Mouse (Mus musculus) urinary bladder, postnatal 10 days (tissue): ENCODE data around the gene Nup107.
A peak's percentile ranks its signal among the peaks of the same experiment; 100 is the strongest.
"Not testable (repeated sequence)": the region's sequence is repeated elsewhere in the genome, so short reads cannot be mapped to it uniquely, and the experiment has no call there.

Experiments
- DNase-seq: peaks from one replicate; pipeline ENCODE4 v3.0.0; 2022; ENCODE audit warnings: low spot score

Nup107 gene

DNA sequence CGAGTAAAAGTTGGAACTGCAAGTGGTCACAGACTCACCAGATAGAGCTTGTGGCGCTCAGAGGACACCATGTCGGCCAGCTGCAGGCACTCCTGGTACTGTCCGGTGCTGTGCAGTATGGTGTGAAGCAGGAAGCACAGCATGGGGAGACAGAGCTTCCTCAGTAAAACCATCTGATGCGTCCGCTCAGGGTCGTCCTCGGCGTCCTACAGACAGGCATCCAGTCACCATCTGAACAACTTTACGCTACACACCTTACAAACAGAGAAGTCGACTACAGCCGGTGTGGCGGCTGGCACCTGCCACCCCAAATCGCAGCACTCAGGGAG lies 41.3 kb downstream of the Nup107 start:
- DNase-seq: no peak

DNA sequence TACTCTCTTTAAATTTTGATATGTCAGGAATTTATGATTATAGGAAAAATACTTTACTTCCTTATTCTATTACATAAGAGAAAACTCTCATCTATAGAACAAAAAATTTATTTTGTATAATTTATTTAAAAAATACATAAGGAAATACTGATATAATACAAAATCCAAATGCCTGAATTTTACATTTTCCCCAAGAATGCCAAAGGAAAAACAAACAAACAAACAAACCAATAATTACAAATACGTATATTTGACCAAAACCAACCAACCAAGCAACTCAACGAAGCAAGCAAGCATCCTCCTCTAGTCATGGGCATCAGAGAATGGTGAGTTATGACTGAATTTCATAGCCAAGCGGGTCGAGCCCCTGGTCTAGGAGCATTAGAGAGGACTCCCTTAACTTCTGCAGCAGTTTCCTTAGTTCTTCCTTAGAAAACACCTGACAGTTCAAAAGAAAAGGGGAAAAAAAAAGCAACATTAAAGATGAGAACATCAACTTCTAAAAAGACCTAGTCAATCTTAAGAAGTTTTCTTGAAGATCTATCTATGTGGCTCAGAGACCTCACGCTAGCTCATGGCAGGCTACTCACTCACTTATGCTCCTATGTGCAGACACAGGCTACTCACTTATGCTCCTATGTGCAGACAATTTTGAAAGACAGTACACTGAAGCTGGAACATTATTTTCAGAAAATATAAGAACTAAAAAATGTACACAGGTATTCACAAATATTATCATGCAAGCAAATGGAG lies 41.8 kb downstream of the Nup107 start:
- no peak for DNase-seq

DNA sequence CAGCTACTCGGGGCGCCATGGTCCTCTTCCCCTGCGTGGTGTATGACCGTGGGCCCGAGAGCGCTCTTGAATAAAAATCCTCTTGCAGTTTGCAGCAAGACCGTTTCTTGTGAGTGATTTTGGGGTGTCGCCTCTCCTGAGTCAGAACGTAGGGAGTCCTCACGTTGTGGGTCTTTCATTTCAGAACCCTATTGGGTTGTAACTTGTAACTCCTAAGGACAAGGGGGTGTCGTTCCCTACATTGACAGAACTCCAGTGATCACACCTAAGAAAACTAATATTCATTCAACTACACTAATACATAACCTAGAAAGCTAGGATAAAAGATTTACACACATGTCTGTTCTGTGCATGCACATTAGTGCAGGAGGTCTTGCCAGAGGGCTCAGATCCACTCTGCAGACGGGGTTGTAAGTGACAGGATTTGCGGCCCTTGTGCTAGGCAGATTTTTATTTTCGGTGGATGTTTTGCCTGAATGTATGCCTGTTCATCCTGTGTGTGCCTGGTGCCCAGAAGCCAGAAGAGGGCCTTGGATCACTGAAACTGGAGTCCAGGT lies 42.6 kb downstream of the Nup107 start:
- DNase-seq: no peak

DNA sequence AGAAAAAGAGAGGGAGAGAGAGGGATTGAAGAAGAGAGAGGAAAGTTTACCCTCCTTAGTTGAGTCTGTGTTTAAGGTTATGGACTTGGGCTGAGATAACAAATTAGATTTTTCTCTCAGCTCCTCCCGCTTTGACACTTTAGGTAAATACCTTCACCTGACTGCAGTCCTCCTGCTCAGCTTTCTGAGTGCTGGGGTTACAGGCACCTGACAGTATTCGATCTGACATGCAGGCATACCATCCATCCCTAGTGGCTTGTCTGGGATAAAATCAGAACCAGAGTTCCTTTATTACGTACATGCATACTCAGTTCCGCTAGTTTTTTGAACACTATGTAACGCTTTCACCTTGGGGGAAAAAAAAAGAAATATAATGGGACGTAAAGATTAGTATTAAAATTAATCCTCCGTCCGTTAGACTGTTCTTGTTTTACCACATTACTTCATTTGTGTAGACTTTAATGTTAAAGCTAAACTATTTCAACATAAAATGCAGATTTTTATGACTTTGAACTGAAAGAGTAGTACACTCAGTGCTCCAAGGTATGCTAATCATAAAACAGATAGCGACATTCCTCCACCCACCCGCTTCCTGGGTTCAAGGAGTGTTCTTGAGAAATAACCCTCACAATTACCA lies 43.3 kb downstream of the Nup107 start:
- no peak for DNase-seq

DNA sequence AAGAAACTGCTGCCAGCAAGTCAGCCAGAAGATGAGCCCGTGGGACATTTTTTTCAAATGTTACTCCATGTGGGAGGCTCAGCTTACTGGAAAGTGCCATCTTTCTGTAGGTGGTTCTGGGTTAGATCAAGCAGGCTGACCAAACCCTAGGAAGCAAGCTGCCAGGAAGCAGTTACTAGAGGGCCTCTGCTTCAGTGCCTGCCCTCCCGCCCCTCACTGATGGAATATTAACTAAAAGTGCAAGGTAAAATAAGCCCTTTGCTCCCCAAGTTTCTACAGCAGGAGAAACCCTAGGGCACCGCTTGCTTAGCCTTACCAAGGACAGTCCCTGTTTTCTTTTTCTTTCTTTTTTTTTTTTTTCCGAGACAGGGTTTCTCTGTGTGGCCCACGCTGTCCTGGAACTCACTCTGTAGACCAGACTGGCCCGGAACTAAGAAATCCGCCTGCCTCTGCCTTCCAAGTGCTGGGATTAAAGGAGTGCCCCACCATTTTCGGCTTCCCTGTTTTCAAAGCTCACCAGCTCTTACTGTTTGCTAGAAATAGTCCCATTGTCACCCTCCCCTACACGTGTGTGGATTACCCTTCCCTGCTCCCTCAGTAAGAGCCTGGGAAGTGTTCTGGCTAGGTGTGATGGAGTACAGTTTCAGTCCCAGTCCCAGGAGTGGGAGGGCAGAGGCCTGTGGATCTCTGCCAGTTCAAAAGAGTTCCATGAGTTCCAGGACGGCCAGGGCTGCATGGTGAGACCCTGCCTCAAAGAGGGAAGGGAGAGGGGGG lies 44.0 kb downstream of the Nup107 start:
- no peak for DNase-seq

DNA sequence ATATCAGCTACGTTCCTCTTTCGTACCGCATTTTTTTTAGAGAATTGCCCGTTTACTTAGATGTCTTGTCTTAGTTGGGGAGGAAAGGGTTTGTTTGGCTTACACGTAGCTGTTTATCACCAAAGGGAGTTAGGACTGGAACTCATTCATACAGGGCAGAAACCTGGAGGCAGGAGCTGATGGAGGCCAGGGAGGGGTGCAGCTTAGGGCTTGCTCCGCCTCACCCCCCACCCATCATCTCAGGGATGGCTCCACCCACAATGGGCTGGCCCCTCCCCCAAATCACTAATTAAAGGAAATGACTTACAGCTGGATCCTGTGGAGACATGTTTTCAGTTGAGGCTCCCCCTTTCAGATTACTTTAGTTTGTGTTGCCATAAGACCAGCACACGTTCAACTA lies 44.8 kb downstream of the Nup107 start:
- DNase-seq: no peak

DNA sequence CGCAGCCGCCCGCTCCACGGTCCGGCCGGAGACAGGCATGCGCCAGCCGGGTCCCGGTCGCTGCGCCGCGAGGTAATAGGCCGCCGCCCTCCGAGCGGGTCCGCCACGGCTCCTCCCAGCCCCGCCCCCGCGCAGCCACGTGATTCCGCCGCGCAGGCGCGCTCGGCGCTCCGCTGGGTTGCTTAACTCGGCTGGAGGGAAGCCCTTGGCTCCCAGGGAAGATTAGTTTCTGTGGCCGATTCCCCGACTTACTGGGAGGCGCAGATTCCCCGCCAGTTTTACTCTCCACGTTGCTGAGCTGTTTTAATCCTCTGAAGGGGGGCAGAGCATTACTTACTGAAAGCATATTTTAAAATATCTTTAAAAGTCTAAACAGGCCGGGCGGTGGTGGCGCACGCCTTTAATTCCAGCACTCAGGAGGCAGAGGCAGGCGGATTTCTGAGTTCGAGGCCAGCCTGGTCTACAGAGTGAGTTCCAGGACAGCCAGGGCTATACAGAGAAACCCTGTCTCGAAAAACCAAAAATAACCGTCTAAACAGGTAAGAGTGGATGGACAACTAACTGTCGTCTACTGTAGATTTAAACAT lies 46.1 kb downstream of the Nup107 start, which contains the start of gene Slc35e3:
Slc35e3 (minus strand) TSS at position 69 of the 587 bp plus-strand sequence.
- DNase-seq: peak; percentile 91

DNA sequence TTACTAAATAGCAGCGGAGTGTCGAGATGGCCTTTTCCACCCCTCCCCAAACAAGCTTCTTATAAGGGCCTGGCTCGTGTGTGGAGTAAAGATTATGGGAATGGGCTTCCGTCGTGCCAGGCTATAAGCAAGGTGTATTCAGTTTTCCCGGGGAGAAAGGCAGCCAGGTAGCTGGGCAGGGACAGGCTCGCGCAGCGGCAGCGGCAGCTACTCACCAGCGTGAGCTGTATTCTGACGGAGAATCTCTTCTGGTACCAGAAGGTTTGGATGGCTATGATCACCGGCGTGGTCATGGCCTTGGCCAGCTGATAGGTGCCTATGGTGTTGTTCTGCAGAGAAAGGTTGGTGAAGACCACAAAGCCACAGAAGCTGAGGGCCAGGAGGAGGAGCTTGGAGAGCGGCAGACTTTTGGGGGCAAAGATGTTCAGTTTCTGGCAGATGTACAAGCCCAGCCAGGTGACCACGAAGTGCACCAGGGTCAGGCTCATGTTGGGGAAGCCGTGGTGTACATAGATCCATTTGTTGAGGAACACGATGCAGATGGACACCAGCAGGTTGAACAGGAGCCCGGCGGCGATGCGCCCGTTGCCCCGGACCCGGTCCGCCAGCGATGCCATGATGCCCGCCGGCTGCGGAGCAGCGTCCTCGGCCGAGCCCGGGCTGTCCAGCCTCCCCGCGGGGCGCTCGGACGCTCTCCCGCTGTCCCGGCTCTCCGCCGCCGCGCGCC lies 46.8 kb downstream of the Nup107 start:
- not testable (repeated sequence) for DNase-seq

DNA sequence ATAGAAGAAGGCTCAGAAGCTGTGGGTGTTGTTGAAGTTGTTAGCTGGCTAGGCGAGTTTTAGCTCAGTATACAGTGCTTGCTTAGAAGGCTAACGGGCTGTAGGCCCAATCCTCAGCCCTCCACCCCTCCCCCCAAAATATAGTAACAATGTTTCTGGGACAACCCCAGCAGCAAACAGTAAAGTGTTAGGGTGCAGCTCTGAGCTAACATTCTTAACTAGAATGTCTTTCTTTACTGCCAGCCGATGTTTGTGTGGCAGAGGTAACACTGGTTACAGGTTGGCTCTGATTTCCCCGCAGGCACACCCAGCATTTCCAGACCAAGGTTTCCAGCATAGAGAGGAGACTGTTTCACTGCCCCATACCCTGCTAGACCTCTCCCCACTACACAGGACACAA lies 48.6 kb downstream of the Nup107 start:
- DNase-seq: no peak

DNA sequence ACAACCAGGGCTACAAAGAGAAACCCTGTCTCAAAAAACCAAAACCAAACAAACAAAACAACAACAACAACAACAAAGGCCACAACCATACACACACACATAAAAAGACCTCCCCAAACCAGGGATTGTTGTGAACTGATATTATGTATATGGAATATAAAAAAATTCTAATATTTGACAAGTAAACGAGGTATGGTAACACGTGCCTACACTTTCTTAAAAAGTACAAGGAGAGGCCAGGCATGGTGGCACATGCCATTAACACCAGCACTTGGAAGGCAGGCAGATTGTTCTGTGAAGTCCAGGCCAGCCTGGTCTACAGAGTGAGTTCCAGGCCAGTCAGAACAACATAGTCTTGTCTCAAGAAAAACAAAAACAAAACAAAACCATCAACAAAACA lies 49.3 kb downstream of the Nup107 start:
- DNase-seq: no peak

DNA sequence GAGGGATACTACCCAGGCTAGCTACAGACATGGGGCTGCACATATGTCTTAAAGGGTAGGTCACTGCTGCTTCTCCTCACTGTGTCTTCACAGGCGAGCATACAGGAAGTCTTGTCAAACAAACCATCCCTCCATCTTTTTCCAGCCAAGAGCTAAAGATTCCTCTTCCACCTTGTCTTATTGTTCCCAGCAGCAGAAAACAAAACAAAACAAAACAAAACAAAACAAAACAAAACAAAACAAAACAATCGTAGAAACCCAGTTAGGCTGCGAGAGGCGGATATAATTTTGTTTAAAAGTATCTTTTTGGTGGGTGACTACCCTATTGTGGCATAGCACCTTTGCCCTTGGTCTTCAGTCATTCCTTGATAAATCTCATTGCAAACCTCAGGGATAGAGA lies 49.9 kb downstream of the Nup107 start:
- DNase-seq: no peak

DNA sequence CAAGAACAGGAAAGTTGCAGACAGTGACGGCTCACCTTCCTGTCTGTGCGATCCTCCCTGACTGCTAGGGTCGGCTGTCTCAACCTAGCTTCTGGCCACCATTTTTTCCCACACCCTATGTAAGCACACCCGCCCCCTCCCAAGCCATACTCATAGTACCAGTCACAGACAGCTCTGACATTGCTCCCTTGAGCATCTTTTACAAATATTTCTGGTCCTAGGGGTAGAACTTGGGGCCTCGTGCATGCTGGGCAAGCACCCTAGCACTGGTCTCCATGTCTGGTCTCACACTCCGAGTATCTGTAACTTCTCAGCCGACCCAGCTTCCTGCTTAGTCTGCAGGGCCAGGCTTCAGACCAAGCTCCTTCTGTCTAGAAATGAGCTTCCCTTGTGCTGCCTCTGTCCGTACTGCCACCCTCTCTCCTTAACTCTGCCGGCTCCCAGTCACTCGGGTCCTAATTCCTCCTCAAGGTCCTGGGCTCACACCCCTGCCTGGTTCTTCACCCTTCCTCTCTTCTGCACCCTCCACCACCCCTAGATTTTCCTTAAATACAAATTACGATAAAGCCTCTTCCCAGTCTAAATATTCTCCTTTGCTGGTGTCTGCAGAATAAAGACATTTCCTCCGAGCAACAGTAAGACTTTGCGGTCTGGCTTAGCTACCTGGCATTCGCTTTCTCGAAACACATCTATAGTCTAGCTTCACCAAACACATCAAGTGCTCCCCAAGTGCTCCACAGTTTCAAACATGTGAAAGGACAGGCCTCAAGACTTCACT lies 50.6 kb downstream of the Nup107 start:
- no peak for DNase-seq

DNA sequence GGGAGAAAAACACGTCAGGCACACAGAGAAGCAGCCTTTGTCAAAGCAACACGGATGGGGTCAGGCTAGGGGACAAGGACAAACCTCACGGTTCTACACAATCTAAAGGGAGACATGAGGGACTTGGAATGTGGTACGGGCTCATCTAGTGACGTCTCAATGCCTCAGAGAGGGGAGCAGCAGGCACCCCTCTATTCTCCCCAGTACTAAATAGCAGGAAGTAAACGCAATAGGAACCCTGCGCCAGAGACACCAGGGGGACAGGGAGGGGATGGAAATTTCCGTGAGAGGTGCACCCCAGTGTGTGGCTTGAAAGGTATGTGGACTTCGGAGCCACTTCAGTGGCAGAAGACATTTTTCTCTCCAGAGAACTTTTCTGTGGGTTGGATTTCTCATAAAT lies 51.6 kb downstream of the Nup107 start:
- no peak for DNase-seq

DNA sequence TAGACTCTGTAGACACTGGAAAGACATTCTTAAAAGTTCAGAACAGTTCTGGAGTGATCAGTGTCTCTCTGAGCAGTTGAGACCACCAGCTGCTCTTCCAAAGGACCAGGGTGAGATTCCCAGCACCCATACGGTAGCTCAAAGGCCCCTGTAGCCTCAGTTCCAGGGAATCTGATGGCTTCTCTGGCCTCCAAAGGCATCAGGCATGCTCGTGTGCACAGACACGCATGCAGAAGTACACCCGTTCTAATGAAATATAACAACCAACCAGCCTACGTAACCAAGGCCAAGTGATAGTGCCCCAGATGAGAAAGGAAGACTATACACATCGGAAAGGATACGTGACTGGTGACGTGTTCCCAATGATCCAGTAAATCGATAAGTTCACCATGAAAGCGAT lies 52.3 kb downstream of the Nup107 start:
- no peak for DNase-seq

DNA sequence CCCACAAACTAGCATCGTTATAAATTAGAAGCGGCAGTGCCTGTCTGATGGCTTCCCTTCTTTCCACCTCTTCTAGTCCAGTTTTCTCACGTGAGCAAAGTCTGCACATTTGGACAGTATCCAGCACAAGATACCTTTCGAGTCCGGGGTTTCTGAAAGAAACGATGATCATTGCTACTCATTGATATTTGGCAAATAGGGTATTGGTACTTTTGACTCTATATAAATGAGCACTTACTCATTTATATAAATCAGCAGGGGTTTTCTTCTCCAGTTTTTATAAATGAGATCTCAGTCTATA lies 52.9 kb downstream of the Nup107 start:
- DNase-seq: no peak

DNA sequence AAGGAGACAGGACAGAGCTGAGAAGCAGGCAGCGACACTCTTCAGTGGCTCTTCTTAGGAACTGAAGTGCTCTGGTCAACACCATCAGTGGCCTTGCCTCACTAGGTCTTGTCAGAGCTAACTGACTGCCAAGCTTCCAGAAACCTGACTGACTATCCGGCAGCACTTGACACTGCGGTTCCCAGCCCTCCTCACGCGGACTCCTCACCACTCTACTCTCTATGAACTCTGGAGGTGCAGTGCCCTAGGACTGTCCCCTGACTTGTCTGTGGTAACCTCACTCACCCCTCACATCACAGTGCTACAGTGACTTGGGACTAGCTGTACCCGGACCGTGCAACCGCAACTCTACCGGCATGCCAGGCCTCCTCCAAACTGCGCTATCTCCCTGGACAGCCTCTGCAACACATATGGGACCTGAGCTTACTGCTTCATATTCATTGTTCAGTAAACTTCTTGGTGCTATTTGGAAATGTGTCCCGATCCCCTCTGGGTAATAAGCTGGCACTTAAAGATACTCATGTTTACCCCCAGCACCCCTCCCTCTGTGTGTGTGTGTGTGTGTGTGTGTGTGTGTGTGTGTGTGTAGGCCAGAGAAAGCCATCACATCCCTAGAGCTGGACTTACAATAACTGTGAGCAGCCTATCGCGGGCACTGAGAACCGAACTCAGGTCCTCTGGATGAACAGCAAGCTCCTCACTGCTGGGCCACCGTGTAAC lies 53.4 kb downstream of the Nup107 start:
- DNase-seq: no peak

DNA sequence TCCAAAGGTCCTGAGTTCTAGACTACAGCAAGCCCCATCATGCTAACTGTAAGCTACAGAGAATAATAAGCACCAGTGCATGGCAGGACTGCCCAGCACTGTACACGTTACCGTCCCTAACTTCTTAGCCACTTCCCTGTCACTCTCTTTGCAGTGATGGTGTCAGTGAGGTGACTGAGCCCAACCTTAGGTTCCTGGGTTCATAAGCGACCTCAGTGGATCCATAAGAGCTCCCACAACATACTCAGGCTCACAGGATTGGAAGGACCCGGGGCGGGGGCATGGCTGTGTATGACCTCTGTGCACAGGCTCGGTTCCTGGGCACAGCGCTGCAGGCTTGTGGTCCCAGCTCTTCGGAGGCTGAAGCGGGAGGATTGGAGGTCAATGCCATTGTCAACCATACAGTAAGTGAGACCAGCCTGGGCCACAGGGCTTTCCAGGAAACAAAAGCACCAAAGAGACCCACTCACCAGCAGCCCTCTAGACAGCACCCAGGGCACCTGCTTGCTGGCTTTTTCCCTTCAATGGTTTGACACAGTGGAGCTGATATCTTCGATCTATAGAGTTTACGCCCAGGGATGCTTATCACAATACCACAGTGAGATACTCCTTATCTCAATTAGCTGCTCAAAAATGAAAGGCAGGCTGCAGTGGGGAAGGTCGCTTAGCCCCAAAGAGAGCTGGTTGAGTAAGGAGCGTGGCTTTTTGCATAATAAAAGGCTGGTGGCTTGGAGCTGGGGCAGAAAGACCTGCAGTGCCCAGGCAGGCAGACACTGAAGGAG lies 54.2 kb downstream of the Nup107 start:
- DNase-seq: no peak

DNA sequence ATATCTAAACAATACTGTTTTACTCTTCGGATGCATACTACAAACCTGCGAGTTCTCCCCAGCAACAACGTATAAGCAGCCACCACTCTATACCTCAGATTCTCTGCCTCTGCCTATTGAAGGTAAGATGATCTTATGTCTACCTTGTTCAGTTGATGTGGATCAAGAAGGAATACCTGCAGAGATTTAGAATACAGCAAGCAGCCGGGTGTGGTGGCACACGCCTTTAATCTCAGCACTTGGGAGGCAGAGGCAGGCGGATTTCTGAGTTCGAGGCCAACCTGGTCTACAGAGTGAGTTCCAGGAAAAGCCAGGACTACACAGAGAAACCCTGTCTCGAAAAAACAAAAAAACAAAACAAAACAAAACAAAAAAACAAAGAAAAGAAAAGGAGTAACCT lies 55.0 kb downstream of the Nup107 start:
- DNase-seq: not testable (repeated sequence)

DNA sequence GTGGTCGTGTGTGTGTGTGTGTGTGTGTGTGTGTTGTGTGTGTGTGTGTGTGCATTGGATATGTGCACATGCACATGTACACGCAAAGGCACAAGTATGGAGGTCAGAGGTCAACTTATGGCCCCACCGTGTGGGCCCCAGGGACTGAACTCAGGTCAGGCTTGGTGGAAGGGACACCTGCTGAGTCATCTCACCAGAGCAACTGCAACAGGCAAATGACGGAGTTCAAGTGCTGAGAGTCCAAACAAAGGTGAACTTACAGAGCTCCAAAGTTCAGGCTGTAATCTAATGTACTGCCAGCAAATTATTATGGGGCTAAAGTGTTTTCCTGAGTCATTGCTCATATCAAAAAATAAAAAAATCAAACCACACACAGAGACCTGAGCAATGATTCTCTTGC lies 55.4 kb downstream of the Nup107 start:
- no peak for DNase-seq

DNA sequence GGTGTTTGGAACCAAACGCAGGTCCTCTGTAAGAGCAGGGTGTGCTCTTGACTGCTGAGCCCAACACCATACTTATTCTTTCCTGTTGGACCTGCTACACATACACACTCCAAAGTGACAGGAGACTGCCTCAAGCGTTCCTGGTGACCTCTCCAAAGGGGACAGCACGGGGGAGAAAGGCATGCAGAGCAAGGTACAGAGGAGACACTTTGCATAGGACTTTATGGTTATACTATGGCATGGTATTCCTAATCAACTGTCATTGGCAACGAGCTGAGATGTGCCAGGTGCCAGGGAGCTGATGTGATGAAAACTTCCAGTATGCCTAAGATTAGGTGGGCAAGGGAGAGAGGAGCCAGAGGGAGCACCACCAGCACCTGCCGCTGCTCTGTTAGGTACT lies 55.9 kb downstream of the Nup107 start:
- no peak for DNase-seq
